Mouse (Mus musculus): ENCODE data around the gene Lrrc8a. TPM values are rescaled to one million over a fixed set of nuclear protein-coding genes. Genes with fewer than 3 reads are reported as not detected.

Lrrc8a gene
- total RNA-seq (2022): 10 to 100 TPM; 54.6 to 63.0 (median 57.8) TPM

- peak; percentile 100 for DNase-seq
These were observed at the start of gene Lrrc8a for GRCm38 (mm10) chr2:30237199-30237880. Lrrc8a (plus strand) TSS chr2:30237715.

GRCm38 (mm10) chr2:30191790-30192580, 45.5 kb upstream of the Lrrc8a start:
- no peak for DNase-seq

DNA sequence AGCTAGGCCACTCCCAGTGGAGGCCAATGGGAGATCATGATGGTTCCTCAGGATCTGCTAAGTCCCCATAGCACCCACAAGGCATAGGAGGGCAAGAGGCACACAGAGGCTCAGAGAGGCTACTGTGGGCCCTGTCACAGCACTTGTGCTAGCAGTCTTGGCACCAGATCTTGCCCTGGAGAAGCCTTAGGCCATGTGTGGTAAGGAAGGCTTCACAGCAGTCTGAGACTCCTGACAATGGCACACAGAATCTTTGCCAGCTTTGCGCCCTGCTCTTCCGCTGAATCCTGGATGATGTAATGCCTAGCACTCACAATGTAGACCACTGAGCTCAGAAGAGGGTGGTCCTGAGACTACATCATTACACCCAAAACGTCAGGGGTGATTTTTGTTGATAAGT, 42.9 kb upstream of the Lrrc8a start:
- no peak for DNase-seq

GRCm38 (mm10) chr2:30198021-30198420, 39.5 kb upstream of the Lrrc8a start:
- DNase-seq: no peak

GRCm38 (mm10) chr2:30199984-30200383, 37.5 kb upstream of the Lrrc8a start:
- peak; percentile 62 for DNase-seq

DNA sequence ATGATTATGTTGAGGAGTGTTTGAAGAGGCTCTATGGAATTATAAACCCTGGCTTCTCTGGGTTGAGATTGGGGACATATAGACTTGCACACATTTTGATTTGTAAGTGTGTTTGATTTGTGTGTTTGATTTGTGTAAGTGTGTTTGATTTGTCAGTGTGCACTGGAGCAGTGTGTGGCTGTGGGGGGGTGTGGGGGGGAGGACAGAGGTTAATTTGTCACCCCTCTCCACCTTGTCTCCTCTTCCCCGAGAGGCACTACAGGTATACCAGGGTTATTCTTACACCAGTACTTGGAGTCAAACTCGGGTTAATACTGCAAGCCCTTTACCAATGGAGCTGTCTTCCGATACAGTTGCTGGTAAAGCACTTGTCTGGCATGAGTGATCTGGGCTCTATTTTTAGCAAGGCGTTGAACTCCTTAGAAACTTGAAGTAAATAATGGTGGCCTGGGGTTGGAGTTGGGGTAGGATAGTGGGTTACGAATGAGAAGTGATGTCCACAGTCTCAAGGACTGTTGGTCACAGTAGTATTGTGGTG, 37.1 kb upstream of the Lrrc8a start:
- no peak for DNase-seq

DNA sequence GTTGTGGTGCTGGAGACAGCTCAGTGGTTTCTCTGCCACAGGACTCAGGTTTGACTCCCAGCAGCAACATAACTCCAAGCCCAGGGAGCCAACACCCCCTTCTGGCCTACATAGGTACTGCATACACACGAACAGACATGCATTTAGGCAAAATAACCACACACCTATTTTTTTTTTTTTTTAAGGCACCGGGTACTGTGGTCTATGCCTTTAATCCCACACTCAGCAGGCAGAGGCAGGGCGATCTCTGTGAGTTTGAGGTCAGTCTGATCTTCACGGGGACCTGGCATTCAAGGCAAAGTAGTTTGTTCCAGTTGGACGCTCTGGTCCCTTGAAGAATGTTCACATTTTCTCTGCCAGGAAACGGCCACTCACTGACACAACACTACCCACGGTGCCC, 34.1 kb upstream of the Lrrc8a start:
- DNase-seq: no peak

DNA sequence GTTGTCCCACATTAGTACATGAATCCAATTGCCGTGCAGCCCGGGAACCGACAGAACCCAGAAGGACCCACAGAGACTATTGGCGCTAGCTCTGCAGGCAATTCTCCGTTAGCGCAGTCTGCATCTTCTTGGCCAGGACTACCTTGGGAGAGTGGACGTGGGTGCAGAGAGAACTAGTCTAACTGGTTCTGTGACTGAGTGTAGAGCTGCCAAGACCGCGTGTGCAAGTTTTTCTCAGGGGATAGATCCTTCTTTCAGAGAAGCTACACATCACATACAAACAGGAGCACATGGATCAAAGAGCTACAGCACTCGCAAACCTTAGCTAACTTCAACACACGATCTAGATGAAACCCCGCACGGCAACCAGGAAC, 32.3 kb upstream of the Lrrc8a start:
- DNase-seq: no peak

DNA sequence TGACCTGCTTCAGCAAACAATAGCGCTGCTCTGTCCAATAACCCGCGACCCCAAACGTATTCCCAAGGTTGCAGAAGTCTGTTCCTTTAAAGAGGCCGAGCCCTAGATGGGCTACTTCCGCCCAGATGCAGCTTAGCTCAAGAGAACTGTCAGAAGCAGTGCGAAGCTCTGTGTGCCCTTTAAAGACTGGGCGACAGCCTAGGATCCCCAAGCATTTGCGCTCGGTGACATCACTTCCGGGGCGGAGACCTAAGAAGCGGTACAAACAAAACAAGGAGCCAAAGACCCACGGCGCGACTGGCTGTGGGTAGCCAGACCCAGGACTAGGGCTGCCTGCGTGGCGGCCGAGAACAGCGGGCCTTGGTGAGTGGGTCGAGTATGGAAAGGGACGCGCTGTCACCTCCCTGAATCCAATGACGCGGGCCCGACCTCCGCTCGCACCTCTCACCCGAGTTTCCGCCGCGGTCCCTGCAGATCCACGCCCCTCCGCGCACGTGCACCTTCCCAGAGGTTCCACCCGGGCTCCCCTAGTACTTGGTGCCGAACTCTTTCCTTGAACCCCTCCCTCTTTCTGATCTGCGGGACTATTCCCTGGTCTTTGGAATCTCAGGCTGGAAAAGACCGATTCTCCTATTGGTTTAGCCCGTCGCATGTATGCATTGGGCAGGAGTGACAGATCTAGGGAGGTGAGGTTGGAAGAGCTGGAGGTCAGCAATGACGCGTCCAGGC, 31.7 kb upstream of the Lrrc8a start, which contains the start of gene Kyat1:
Gene Kyat1, minus strand, starts transcription at position 219 of the 729 bp plus-strand sequence.
- peak; percentile 93 for DNase-seq

GRCm38 (mm10) chr2:30207401-30207800, 30.1 kb upstream of the Lrrc8a start:
- DNase-seq: no peak

DNA sequence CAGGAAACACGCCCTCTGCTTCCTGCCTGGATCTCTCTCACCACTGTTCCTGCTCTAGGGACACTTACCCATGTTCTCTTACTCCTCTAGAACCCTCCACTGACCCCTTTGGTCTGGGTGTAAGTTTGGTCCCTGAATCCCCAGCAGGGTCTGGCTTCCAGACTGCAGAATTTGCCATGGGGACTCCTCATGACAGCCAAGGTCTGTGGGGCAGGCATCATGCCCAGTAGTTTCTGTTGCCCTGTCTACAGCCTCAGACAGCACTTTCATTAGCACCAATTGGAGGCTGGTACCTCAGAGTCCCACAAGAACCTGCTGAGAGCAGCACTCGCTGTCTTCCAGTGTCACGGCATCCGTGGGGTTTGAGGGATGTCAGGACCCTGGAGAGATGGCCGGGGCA, 29.6 kb upstream of the Lrrc8a start:
- no peak for DNase-seq

GRCm38 (mm10) chr2:30211408-30212168, 25.9 kb upstream of the Lrrc8a start:
- no peak for DNase-seq

- no peak for DNase-seq
These were observed 25.4 kb upstream of the Lrrc8a start for GRCm38 (mm10) chr2:30212169-30212545.

DNA sequence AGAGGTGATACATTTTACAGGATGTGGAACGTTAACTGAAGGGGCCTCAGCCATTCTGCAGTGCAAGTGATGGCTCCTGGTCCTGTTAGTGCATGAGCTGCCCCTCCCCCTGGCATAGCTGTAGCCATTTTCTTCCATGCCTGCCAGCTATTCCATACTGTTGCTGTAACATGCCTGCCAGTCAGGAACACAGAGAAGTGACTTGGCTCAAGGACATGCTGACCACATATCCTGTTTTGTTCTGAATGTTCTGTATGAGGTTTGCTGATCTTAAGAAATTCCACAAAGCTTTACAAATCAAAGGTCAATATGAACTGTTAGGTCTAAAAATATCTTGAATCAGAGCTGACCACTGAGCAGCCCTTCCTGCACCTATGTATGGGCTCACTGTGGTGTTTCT, 24.6 kb upstream of the Lrrc8a start:
- DNase-seq: no peak

DNA sequence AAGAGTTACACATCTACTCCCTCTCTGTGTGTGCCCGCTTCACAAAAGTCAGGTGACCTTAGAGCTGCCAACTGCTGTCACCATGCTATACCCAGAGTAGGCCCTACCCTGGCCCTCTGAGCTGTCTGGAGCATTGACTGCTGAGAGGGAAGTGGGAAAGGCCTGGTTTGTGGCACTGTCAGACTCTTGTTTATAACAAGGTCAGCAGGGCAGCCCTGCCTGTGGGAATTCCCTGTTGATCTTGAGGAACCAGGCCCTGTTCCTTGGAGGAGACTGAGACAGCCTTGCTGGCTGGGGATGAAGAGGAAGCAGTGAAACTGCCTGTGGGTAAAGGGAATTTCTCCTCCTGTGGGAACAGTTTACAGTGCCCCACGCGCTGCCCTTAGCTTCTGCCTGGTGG, 22.8 kb upstream of the Lrrc8a start:
- no peak for DNase-seq

DNA sequence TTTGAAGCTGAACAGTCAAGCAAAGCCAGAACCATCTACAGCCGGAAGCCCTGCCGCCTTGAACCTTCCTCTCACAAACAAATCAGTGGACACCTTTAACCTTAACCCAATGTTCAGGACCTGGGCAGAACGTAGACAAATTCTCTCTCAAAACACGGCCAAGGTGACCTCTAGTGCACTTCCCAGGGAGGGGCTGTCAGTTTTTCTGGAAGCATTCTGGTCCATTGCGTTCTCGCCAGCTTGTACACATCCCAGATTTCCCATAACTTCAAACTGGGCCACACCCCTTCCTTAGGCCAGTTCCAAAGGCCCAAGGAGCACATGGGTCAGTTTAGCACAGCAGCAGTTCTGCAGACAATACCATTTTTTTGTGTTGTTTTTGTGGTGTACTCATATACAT, 22.0 kb upstream of the Lrrc8a start:
- DNase-seq: no peak

- no peak for DNase-seq
These were observed 21.2 kb upstream of the Lrrc8a start for GRCm38 (mm10) chr2:30216293-30216692.

- DNase-seq: no peak
These were observed 1.9 kb upstream of the Lrrc8a start for GRCm38 (mm10) chr2:30235593-30235992.

- DNase-seq: no peak
These were observed 903 bp upstream of the Lrrc8a start for GRCm38 (mm10) chr2:30236426-30237198.

DNA sequence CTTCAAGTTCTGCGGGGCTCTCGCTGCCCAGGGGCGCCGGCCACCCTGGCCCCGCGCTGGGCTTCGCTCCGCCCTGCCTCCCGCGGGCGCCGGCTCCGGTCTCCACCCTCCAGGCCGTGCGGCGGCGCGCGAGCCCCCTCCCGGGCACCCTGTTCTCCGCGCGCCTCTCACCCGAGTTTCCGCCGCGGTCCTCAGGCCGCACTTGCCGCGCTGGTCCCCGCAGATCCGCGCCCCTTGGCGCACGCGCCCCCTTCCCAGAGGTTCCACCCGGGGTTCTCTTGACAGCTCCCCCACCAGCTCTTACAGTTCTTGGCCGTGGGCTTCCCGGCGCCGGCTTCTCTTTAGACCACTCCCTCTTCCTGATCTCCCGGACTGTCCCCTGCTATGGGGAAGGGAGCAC, 366 bp downstream of the Lrrc8a start:
- DNase-seq: peak; percentile 67

- DNase-seq: no peak
These were observed 1.5 kb downstream of the Lrrc8a start for GRCm38 (mm10) chr2:30238906-30239465.

Measured in adrenal gland, adult 8-10 months (tissue).